ENCODE assay signal across 29 mouse cellular contexts in genomic region chr17:58268058-58268457, GRCm38 (mm10).
"Had no signal": no experiment of that assay in that cellular context is flagged by ENCODE, and none has a peak within 500 bp of the region (broad histone marks: within the 10 kb centered on the region; RNA-seq: fewer than 3 reads in every experiment).

No protein-coding gene starts in this region.

- ATAC-seq: hindbrain, embryonic 16.5 days; hindbrain, postnatal 0 days; inflammation-experienced regulatory T-cells, adult 6 months; intestine, embryonic 15.5 days; intestine, embryonic 16.5 days; intestine, postnatal 0 days had no signal

- H3K27me3 ChIP-seq: heart, embryonic 12.5 days; heart, embryonic 13.5 days; heart, embryonic 15.5 days; hindbrain, embryonic 12.5 days; hindbrain, embryonic 13.5 days; hindbrain, embryonic 15.5 days; intestine, embryonic 15.5 days; kidney, embryonic 15.5 days had no signal

- DNase-seq: heart, postnatal 10 days; heart, postnatal 14 days; heart, postnatal 36 days; heart, postnatal 4 days; kidney, adult 11 months; kidney, adult 18-20 months; kidney, adult 2 months; kidney, adult 8-10 months; kidney, adult 9 months; kidney, postnatal 10 days; kidney, postnatal 14 days; kidney, postnatal 25 days; kidney, postnatal 36 days; kidney, postnatal 4 days; layer of hippocampus, adult 9-11 months; layer of hippocampus, postnatal 36 days had no signal
